Comparison of ENCODE assay signal across 1 mouse cellular context in the genomic region with DNA sequence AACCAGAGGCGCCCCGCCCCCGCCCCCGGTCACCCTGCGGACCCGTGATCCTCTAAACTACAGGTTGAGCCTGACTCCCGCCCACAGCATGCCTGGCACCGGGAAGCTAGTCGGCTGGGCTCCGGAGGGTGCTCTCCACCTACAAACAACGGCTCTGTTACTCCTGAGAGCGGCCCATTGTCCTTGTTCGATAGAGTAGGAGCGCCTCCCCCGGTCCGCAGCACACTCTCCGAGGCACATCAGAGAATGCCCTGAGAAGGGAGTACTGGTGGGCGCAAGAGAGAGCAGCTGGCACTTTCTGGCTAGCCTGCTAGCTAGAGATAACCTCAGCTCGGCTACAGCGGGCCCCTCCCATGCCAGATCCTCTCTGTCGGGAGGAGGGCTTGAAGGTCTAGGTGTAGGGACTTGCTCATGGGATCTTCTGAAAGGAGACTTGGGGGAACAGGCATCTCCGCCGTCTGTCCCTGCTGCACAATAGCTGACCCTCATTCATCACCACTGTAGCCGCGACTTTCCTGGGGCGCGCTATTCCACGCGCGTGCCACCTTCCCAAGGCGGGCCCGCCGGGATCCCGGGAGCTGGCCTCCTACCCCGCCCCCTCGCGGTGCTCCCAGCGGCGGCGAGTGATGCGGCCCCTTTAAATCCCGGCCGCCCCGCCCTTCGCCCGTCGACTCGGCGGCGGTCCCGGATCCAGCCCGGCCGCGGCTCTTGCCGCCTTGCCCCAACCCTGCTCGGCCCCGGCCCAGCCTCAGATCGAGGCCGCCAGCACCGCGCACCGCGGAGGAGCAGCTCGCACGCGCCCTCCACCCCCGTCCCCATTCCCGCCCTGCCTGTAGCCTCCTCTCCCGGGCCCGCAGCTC.
A peak's percentile ranks its signal among the peaks of the same experiment; 100 is the strongest.
TF ChIP-seq lines count a peak whose summit lies in the region.

No protein-coding gene starts in this region.

TF ChIP-seq in MEL, 35 proteins besides CTCF, POLR2A, EP300 and RAD21 (continued from another document):
- no peak for TF ChIP-seq GABPA (IDR thresholded peaks at IDR 0.05; ENCODE audit: low read depth, low read length)
- peak; percentile 85 for TF ChIP-seq GATA1 (IDR thresholded peaks at IDR 0.05; ENCODE audit: low read depth, low read length)
- peak; percentile 85 for TF ChIP-seq UBTF (IDR thresholded peaks at IDR 0.05; ENCODE audit: borderline replicate concordance, insufficient read depth, low read depth, low read length)
- no peak for TF ChIP-seq ZNF384 (IDR thresholded peaks at IDR 0.05; ENCODE audit: low read depth, low read length)
- no peak for TF ChIP-seq SMC3 (IDR thresholded peaks at IDR 0.05; ENCODE audit: low read depth, low read length)
- peak; percentile 85; the same call in 1 of the 2 replicates for TF ChIP-seq POLR2AphosphoS2 (IDR thresholded peaks at IDR 0.05; ENCODE audit: low read length)
- TF ChIP-seq TCF12 (IDR thresholded peaks at IDR 0.05; ENCODE audit: low read depth, low read length), result peak; percentile 90
- no peak for TF ChIP-seq BHLHE40 (IDR thresholded peaks at IDR 0.05; ENCODE audit: borderline replicate concordance, low read depth, low read length)
- TF ChIP-seq NELFE (IDR thresholded peaks at IDR 0.05; ENCODE audit: low read depth, low read length), result peak; percentile 69
- peak; percentile 45; the same call in 1 of the 2 replicates for TF ChIP-seq MYC (IDR thresholded peaks at IDR 0.05; ENCODE audit: low read depth, low read length)
- TF ChIP-seq RCOR1 (IDR thresholded peaks at IDR 0.05; ENCODE audit: low read depth, low read length), result peak; percentile 10; the same call in 1 of the 2 replicates
- TF ChIP-seq ZC3H11A (IDR thresholded peaks at IDR 0.05; ENCODE audit: low read depth, low read length), result no peak
- peak; percentile 91 for TF ChIP-seq MAZ (IDR thresholded peaks at IDR 0.05; ENCODE audit: low read depth, low read length)
- TF ChIP-seq JUND (IDR thresholded peaks at IDR 0.05; ENCODE audit: low read depth, low read length), result no peak
- peak; percentile 72 for TF ChIP-seq ZMIZ1 (IDR thresholded peaks at IDR 0.05; ENCODE audit: low read depth, low read length)
- peak; percentile 87 for TF ChIP-seq SIN3A (IDR thresholded peaks at IDR 0.05; ENCODE audit: low read length)
- TF ChIP-seq MYB (IDR thresholded peaks at IDR 0.05; ENCODE audit: low read depth, low read length), result no peak
- TF ChIP-seq USF1 (IDR thresholded peaks at IDR 0.05; ENCODE audit: low read depth, low read length), result peak; percentile 18; the same call in 1 of the 2 replicates
- no peak for TF ChIP-seq ZKSCAN1 (IDR thresholded peaks at IDR 0.05; ENCODE audit: low read depth, low read length)
- peak; percentile 80 for TF ChIP-seq TBP (IDR thresholded peaks at IDR 0.05; ENCODE audit: low read depth, low read length)
- no peak; the same call in 1 of the 2 replicates for TF ChIP-seq CHD1 (IDR thresholded peaks at IDR 0.05; ENCODE audit: low read depth, low read length)
- TF ChIP-seq HCFC1 (IDR thresholded peaks at IDR 0.05; ENCODE audit: low read depth, low read length), result peak; percentile 34
- TF ChIP-seq TAL1 (IDR thresholded peaks at IDR 0.05; ENCODE audit: low read length), result peak; percentile 97
- no peak; the same call in 1 of the 2 replicates for TF ChIP-seq NRF1 (IDR thresholded peaks at IDR 0.05; ENCODE audit: insufficient read depth, low read depth, low read length, poor library complexity, severe bottlenecking)
- TF ChIP-seq ETS1 (IDR thresholded peaks at IDR 0.05; ENCODE audit: low read depth, low read length), result peak; percentile 86
- TF ChIP-seq E2F4 (IDR thresholded peaks at IDR 0.05; ENCODE audit: borderline replicate concordance, low read depth, low read length), result peak; percentile 57; the same call in 1 of the 2 replicates
- no peak for TF ChIP-seq USF2 (IDR thresholded peaks at IDR 0.05; ENCODE audit: borderline replicate concordance in 1 of 2, insufficient read depth in 1 of 2, low read depth in 1 of 2, low read length in 2 of 2)
- no peak for TF ChIP-seq MAFK (IDR thresholded peaks at IDR 0.05; ENCODE audit: borderline replicate concordance, low read depth, low read length)
